Mouse (Mus musculus): ENCODE data around the gene Grin2c. TPM values are rescaled to one million over a fixed set of nuclear protein-coding genes. Genes with fewer than 3 reads are reported as not detected.

Gene Grin2c
- polyA plus RNA-seq, 1 experiment from 2014 or later = 0.05 TPM

DNA sequence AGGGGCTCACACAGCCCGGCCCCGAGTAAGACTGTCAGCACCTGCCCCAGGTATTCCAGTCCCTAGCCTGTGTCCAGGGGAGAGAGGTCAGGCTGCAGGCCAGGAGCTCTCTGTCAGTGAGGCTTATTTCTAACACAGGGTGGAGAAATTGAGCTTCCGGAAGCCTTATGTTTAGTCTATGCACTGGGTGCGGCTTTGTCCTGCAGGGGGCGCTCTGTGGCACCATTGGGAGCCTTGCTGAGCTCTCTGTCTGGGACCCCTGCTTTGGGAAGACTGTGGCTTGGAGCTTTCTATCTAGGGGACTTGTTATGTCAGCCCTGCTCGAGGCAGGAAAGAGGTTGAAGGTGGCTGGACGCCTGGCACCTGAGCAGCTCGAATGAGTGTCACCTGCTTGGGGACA is 42.2 kb downstream of the Grin2c start:
- no peaks in the 10 kb centered on the region; the same call in 1 of the 2 replicates for H3K36me3 ChIP-seq (ENCODE audit: control insufficient read depth, insufficient read depth)
- no peak overlapping the region for H3K9ac ChIP-seq (ENCODE audit: low read depth, low read length)
- WGBS (ENCODE audit: insufficient replicate concordance) = 42% methylated on average over 8 of the region's 8 CpGs
- no peaks in the 10 kb centered on the region for H3K9me3 ChIP-seq (replicated peaks; ENCODE audit: control insufficient read depth, low read length)
- H3K4me2 ChIP-seq (ENCODE audit: low read depth, low read length) = no peak overlapping the region
- no peak overlapping the region for H3K4me3 ChIP-seq (ENCODE audit: low read depth, low read length)
- no peak overlapping the region for H3K27ac ChIP-seq (ENCODE audit: low read length)
- H3K27me3 ChIP-seq (ENCODE audit: control insufficient read depth, insufficient read depth, low read depth, low read length) = no peaks in the 10 kb centered on the region
- no peak for ATAC-seq (ENCODE audit: low read depth)
- no peaks in the 10 kb centered on the region; the same call in none of the 2 replicates for H3K4me1 ChIP-seq (ENCODE audit: control insufficient read depth, low read depth, low read length)

DNA sequence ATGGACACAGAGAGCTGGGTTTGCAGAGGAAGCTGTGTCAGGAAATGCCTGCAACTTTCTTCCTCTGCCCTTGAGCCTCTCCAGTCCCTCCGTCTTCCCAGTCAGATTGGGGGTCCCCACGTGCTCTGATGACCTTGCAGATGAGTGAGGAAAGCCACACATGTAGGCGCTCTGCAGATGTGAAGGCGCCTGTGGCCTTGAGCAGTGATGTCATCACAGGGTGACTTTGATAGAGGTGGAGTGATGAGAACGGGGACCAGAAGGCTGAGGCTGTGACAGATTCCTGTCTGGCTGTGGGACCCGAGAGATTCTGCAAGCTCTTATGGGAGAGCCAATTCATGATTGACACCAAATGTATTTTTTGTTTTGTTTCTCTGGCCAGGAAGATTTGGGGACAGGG is 43.2 kb downstream of the Grin2c start:
- H3K9me3 ChIP-seq (replicated peaks; ENCODE audit: control insufficient read depth, low read length) = no peaks in the 10 kb centered on the region
- no peak overlapping the region for H3K9ac ChIP-seq (ENCODE audit: low read depth, low read length)
- H3K36me3 ChIP-seq (ENCODE audit: control insufficient read depth, insufficient read depth) = no peaks in the 10 kb centered on the region; the same call in 1 of the 2 replicates
- H3K27me3 ChIP-seq (ENCODE audit: control insufficient read depth, insufficient read depth, low read depth, low read length) = no peaks in the 10 kb centered on the region
- H3K4me2 ChIP-seq (ENCODE audit: low read depth, low read length) = no peak overlapping the region
- H3K27ac ChIP-seq (ENCODE audit: low read length) = no peak overlapping the region
- H3K4me3 ChIP-seq (ENCODE audit: low read depth, low read length) = no peak overlapping the region
- H3K4me1 ChIP-seq (ENCODE audit: control insufficient read depth, low read depth, low read length) = peaks cover 7% of the 10 kb centered on the region
- no peak for ATAC-seq (ENCODE audit: low read depth)
- WGBS (ENCODE audit: insufficient replicate concordance) = 28% methylated on average over 6 of the region's 6 CpGs

DNA sequence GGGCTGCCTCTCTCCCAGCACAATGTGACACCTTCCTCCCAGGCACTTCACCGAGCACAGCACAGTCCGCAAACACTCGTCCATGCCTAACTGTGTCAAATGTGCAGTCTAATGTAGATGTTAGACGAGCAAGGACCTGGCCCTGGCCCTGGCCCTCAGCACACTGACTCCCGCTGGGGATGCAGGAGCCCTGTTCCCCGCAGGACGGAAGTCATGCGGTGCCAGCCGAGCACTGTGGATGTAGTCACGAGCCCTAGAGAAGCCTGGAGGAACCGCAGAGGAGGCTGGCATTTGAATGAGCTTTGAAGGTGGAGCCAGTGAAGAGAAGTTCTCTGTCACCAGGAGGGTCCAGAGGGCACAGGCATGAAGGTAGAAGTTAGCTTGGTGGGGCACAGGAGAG is 43.6 kb downstream of the Grin2c start:
- H3K9me3 ChIP-seq (replicated peaks; ENCODE audit: control insufficient read depth, low read length) = no peaks in the 10 kb centered on the region
- H3K4me1 ChIP-seq (ENCODE audit: control insufficient read depth, low read depth, low read length) = peaks cover 11% of the 10 kb centered on the region
- H3K4me2 ChIP-seq (ENCODE audit: low read depth, low read length) = no peak overlapping the region
- H3K4me3 ChIP-seq (ENCODE audit: low read depth, low read length) = no peak overlapping the region
- H3K27ac ChIP-seq (ENCODE audit: low read length) = no peak overlapping the region
- 38% methylated on average over 11 of the region's 11 CpGs for WGBS (ENCODE audit: insufficient replicate concordance)
- no peak overlapping the region for H3K9ac ChIP-seq (ENCODE audit: low read depth, low read length)
- H3K27me3 ChIP-seq (ENCODE audit: control insufficient read depth, insufficient read depth, low read depth, low read length) = no peaks in the 10 kb centered on the region
- no peaks in the 10 kb centered on the region; the same call in 1 of the 2 replicates for H3K36me3 ChIP-seq (ENCODE audit: control insufficient read depth, insufficient read depth)
- ATAC-seq (ENCODE audit: low read depth) = no peak

DNA sequence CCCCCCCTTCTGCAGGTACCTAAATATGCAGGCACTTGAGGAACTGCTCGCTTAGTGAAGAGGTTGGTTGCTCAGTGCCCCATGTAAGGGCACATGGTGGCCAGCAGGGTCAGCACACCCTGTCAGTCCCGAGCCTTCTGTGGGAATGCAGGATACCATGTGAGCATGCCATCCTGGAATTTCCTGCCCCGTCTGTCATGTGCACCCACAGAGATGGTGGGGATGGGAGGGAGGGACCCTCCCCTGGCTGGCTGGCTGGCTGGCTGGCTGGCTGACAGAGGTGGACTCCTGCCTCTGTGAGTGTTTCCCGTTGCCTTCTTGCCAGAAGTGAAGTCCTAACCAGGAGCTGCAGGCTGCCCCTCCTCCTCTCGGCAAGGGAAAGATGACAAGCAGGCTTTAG is 44.5 kb downstream of the Grin2c start:
- Histone ChIP-seq H3K27me3 (ENCODE audit: control insufficient read depth, insufficient read depth, low read depth, low read length) (no peaks in the 10 kb centered on the region), H3K4me2 (ENCODE audit: low read depth, low read length) (no peak overlapping the region), H3K9me3 (replicated peaks; ENCODE audit: control insufficient read depth, low read length) (no peaks in the 10 kb centered on the region), H3K36me3 (ENCODE audit: control insufficient read depth, insufficient read depth) (no peaks in the 10 kb centered on the region; the same call in 1 of the 2 replicates), H3K4me1 (ENCODE audit: control insufficient read depth, low read depth, low read length) (peaks cover 13% of the 10 kb centered on the region), H3K27ac (ENCODE audit: low read length) (no peak overlapping the region), H3K9ac (ENCODE audit: low read depth, low read length) (no peak overlapping the region), H3K4me3 (ENCODE audit: low read depth, low read length) (no peak overlapping the region)
- ATAC-seq (ENCODE audit: low read depth) = no peak
- WGBS (ENCODE audit: insufficient replicate concordance) = 59% methylated on average over 5 of the region's 5 CpGs

DNA sequence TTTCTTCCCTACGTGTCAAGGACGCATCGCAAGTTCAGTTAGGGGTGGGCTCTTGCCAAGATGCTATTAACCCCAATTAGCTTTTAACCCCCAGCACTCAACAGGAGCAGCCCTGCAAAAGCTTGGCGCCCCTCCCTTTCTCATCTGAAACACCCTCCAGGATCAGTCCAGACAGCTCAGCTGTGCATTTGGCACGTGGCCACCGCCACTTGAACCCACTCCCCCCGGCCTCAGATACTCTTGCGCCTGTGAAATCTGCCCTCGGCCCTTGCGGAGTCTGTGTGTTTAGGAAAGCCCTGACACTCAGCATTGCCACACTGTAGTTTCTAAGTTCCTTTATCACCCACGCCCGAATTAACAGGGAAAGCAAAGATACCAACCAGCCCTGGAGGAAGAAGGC is 45.0 kb downstream of the Grin2c start:
- no peaks in the 10 kb centered on the region; the same call in 1 of the 2 replicates for H3K36me3 ChIP-seq (ENCODE audit: control insufficient read depth, insufficient read depth)
- H3K9ac ChIP-seq (ENCODE audit: low read depth, low read length) = no peak overlapping the region
- peaks cover 13% of the 10 kb centered on the region for H3K4me1 ChIP-seq (ENCODE audit: control insufficient read depth, low read depth, low read length)
- no peak for ATAC-seq (ENCODE audit: low read depth)
- no peaks in the 10 kb centered on the region for H3K27me3 ChIP-seq (ENCODE audit: control insufficient read depth, insufficient read depth, low read depth, low read length)
- WGBS (ENCODE audit: insufficient replicate concordance) = 58% methylated on average over 12 of the region's 12 CpGs
- no peaks in the 10 kb centered on the region for H3K9me3 ChIP-seq (replicated peaks; ENCODE audit: control insufficient read depth, low read length)
- H3K27ac ChIP-seq (ENCODE audit: low read length) = no peak overlapping the region
- H3K4me3 ChIP-seq (ENCODE audit: low read depth, low read length) = no peak overlapping the region
- H3K4me2 ChIP-seq (ENCODE audit: low read depth, low read length) = no peak overlapping the region

DNA sequence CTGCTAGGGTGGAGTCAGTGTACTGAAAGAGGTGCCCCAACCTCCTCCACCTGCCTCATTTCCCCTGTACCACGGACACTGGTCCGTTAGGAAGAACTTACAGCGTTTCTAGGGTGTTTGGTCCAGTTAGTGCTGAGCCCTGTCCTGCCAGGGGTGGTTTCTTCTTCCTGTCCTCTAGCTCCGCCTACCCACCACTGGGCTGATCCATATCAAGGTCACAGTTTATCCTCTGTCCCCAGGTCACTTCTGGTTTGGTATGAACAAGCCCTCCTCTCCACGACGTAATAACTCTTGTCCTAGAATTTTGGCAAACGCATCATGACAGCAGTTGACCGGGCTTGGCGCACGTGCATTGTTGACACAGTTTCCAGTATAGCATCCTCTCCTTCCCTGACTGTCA is 47.4 kb downstream of the Grin2c start:
- no peak overlapping the region for H3K4me2 ChIP-seq (ENCODE audit: low read depth, low read length)
- H3K4me3 ChIP-seq (ENCODE audit: low read depth, low read length) = no peak overlapping the region
- H3K4me1 ChIP-seq (ENCODE audit: control insufficient read depth, low read depth, low read length) = peaks cover 13% of the 10 kb centered on the region
- H3K36me3 ChIP-seq (ENCODE audit: control insufficient read depth, insufficient read depth) = no peaks in the 10 kb centered on the region; the same call in 1 of the 2 replicates
- no peak overlapping the region for H3K9ac ChIP-seq (ENCODE audit: low read depth, low read length)
- H3K27me3 ChIP-seq (ENCODE audit: control insufficient read depth, insufficient read depth, low read depth, low read length) = no peaks in the 10 kb centered on the region
- ATAC-seq (ENCODE audit: low read depth) = peak; percentile 19; the same call in 1 of the 2 replicates
- H3K9me3 ChIP-seq (replicated peaks; ENCODE audit: control insufficient read depth, low read length) = no peaks in the 10 kb centered on the region
- WGBS (ENCODE audit: insufficient replicate concordance) = 59% methylated on average over 10 of the region's 10 CpGs
- peak overlapping the region; percentile 35 for H3K27ac ChIP-seq (ENCODE audit: low read length)

DNA sequence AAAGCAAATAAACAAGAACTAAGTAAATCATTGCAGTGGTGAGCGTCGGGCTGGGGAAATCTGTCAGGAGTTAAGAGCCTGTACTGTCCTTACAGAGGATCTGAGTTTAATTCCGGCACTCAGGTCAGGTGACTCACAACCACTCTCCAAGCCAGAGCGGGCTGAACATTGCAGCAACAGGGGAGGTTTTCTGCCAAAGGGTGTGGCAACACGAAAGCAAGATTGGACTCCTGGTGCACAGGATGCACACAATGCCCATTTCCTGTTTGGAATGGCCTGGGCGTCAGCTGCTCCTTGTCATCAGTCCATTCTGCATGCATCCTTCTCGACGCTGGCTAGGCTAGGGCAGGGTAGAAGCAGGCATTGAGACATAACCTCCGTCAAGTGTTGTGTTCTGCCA is 47.8 kb downstream of the Grin2c start:
- 37% methylated on average over 9 of the region's 9 CpGs for WGBS (ENCODE audit: insufficient replicate concordance)
- Histone ChIP-seq H3K4me2 (ENCODE audit: low read depth, low read length) (no peak overlapping the region), H3K4me1 (ENCODE audit: control insufficient read depth, low read depth, low read length) (peaks cover 13% of the 10 kb centered on the region), H3K4me3 (ENCODE audit: low read depth, low read length) (no peak overlapping the region), H3K36me3 (ENCODE audit: control insufficient read depth, insufficient read depth) (no peaks in the 10 kb centered on the region; the same call in 1 of the 2 replicates), H3K9ac (ENCODE audit: low read depth, low read length) (no peak overlapping the region), H3K9me3 (replicated peaks; ENCODE audit: control insufficient read depth, low read length) (no peaks in the 10 kb centered on the region), H3K27me3 (ENCODE audit: control insufficient read depth, insufficient read depth, low read depth, low read length) (no peaks in the 10 kb centered on the region), H3K27ac (ENCODE audit: low read length) (peak overlapping the region; percentile 35)
- peak; percentile 55 for ATAC-seq (ENCODE audit: low read depth)

DNA sequence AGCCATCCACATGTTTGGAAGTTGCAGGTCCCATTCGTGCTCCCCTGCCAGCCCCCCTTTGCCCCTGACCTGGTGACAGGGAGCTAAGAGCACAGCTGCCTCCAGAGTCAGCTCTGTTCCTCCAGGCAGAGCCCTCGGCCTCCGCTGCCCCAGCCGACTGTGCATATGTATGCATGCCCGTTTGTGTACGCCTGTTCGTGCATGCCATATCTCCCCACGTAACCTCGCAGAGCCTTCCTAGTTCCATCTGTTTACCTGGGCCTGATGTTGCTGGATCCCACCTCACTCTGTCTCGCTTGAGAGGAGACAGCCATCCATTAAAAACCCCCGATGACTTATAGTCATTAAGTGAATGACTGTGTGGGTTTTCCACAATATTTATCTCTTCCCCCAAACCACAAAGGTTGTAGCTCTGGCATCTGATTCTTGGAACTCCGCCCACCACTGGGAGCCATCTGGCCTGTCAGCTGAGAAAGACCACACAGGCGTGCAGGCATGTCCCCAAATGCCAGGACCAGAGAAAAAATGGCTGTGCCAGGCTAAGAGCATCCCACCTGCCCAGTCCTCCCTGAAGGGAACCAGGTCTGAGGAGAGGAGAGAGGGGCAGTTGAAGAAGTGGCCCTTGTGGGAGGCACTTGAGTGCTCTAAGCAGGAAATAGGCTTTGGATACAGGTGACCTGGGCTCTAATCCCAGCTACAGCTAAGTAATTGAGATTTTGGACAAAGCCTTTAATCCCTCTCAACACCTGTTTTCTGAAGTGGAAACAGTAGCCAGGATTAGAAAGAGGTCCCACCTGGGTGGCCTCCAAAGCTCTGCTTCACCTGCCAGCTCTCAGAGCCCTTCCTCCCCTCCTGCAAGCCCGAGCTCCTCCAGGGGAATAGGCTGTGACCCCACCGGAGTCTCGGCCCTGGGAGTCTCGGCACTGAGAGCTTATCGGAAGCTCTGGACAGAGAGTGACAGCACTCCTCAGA is 49.3 kb downstream of the Grin2c start:
- Histone ChIP-seq H3K9me3 (replicated peaks; ENCODE audit: control insufficient read depth, low read length) (no peaks in the 10 kb centered on the region), H3K4me2 (ENCODE audit: low read depth, low read length) (no peak overlapping the region), H3K4me1 (ENCODE audit: control insufficient read depth, low read depth, low read length) (peaks cover 13% of the 10 kb centered on the region), H3K27ac (ENCODE audit: low read length) (no peak overlapping the region), H3K27me3 (ENCODE audit: control insufficient read depth, insufficient read depth, low read depth, low read length) (no peaks in the 10 kb centered on the region), H3K9ac (ENCODE audit: low read depth, low read length) (no peak overlapping the region), H3K4me3 (ENCODE audit: low read depth, low read length) (no peak overlapping the region), H3K36me3 (ENCODE audit: control insufficient read depth, insufficient read depth) (no peaks in the 10 kb centered on the region; the same call in 1 of the 2 replicates)
- 43% methylated on average over 18 of the region's 18 CpGs for WGBS (ENCODE audit: insufficient replicate concordance)
- ATAC-seq (ENCODE audit: low read depth) = no peak

DNA sequence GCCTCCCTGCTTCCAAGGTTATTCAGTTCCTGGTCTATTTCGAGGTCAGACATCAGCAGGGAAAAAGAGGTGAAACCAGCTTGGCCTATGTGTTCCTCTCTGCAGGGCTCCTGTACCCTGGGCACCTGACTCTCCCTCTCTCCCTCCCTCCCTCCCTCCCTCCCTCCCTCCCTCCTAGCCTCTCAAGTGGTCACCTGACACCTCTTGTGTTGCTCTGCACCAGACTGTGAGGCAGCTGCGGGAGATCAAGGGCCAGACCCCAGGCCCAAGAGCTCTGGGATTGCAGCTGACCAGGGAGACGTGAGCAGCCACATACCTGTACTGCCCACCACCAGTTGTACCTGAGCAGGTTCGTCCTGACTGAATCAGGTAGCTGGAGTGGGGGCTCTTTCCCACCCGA is 51.9 kb downstream of the Grin2c start:
- Histone ChIP-seq H3K27me3 (ENCODE audit: control insufficient read depth, insufficient read depth, low read depth, low read length) (no peaks in the 10 kb centered on the region), H3K4me2 (ENCODE audit: low read depth, low read length) (no peak overlapping the region), H3K9me3 (replicated peaks; ENCODE audit: control insufficient read depth, low read length) (no peaks in the 10 kb centered on the region), H3K9ac (ENCODE audit: low read depth, low read length) (no peak overlapping the region), H3K4me1 (ENCODE audit: control insufficient read depth, low read depth, low read length) (peaks cover 13% of the 10 kb centered on the region), H3K27ac (ENCODE audit: low read length) (no peak overlapping the region), H3K4me3 (ENCODE audit: low read depth, low read length) (no peak overlapping the region), H3K36me3 (ENCODE audit: control insufficient read depth, insufficient read depth) (no peaks in the 10 kb centered on the region)
- no peak for ATAC-seq (ENCODE audit: low read depth)
- 49% methylated on average over 5 of the region's 5 CpGs for WGBS (ENCODE audit: insufficient replicate concordance)

Measured in liver, embryonic 16.5 days (tissue).